Mouse (Mus musculus): ENCODE measurements around the gene Rexo5. TPM values are rescaled to one million over a fixed set of nuclear protein-coding genes. Genes with fewer than 3 reads are reported as not detected.
A peak's percentile ranks its signal among the peaks of the same experiment; 100 is the strongest.

The Rexo5 gene
- polyA plus RNA-seq, 1 experiment from 2014 or later: 27.4 TPM

DNA sequence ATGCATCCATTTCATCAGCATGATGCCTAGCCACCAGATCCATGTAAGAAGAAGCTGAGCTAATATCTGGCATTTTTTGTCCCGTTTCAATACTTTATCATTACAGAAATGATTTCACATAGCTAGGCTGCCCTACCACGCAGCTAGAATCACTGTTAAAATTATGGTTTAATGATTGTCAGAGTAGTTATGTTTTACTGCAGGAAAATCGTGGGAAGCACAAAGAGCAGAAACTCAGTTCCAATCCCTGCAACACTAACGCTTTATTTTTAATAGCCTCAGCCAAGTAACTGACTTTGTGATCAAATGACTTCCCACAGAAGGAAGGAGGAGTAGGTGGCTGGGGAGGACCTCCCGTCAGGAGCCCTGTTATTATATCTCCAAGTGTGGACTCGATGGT is 26.8 kb upstream of the Rexo5 start:
- ATAC-seq (ENCODE audit: low FRiP score) (no peak), DNase-seq (ENCODE audit: low spot score) (no peak)
- H3K27me3 ChIP-seq (ENCODE audit: control insufficient read depth, insufficient read depth, low read length): no peaks in the 10 kb centered on the region
- no peak overlapping the region for H3K9ac ChIP-seq (ENCODE audit: low read depth, low read length)
- no peaks in the 10 kb centered on the region for H3K36me3 ChIP-seq (ENCODE audit: control insufficient read depth, insufficient read depth, low read length)
- H3K4me3 ChIP-seq (ENCODE audit: low read depth, low read length): no peak overlapping the region
- no peak overlapping the region for H3K27ac ChIP-seq (ENCODE audit: low read depth, low read length)
- 85% methylated on average over 6 of the region's 6 CpGs for WGBS
- H3K4me1 ChIP-seq (replicated peaks; ENCODE audit: control insufficient read depth, insufficient read depth, low read length): no peaks in the 10 kb centered on the region
- no peak overlapping the region for H3K4me2 ChIP-seq (replicated peaks; ENCODE audit: low read depth, low read length)
- H3K9me3 ChIP-seq (ENCODE audit: control insufficient read depth, low read length): no peaks in the 10 kb centered on the region

DNA sequence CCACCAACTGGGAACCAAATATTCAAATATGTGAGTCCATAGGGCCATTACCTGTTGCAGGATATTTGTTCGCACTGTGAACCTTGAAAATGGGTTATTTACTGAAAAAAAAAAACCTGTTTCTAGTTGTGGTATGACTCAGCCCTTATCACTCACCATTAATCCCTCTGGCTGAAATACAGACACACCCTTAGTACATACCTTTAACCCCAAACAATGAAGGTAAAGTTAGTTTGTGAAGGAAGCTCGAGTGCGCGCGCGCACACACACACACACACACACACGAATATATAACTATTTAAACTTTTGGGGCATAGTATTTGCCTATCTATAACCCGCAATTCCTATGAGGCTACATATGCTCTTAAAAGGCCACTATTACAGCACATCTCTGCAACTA is 23.9 kb upstream of the Rexo5 start:
- Histone ChIP-seq H3K27ac (ENCODE audit: low read depth, low read length) (no peak overlapping the region), H3K27me3 (ENCODE audit: control insufficient read depth, insufficient read depth, low read length) (no peaks in the 10 kb centered on the region), H3K4me1 (replicated peaks; ENCODE audit: control insufficient read depth, insufficient read depth, low read length) (no peaks in the 10 kb centered on the region), H3K4me3 (ENCODE audit: low read depth, low read length) (no peak overlapping the region), H3K9ac (ENCODE audit: low read depth, low read length) (no peak overlapping the region), H3K36me3 (ENCODE audit: control insufficient read depth, insufficient read depth, low read length) (no peaks in the 10 kb centered on the region), H3K9me3 (ENCODE audit: control insufficient read depth, low read length) (no peaks in the 10 kb centered on the region), H3K4me2 (replicated peaks; ENCODE audit: low read depth, low read length) (no peak overlapping the region)
- ATAC-seq (ENCODE audit: low FRiP score) (no peak), DNase-seq (ENCODE audit: low spot score) (no peak)
- WGBS: 95% methylated on average over 8 of the region's 8 CpGs

DNA sequence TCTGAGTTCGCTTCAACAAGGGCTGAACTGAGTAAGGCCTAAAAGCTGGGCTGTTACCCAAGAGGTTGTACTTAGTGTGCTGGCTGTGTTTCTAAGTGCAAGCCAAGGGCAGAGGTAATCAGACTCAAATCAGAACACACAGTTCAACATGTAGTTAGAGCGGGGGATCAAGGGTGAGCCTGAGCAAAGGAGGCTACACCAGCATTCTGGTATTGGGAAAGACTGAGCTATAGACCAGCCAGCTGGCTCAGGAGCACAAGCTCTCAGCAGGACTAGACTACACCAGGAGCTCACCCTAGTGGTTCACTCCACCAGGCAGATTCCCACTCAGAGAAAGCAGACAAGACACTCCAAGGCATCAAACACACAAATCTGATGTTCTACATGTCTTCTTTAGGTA is 10.4 kb upstream of the Rexo5 start:
- DNase-seq (ENCODE audit: low spot score) (no peak), ATAC-seq (ENCODE audit: low FRiP score) (no peak)
- Histone ChIP-seq H3K9me3 (ENCODE audit: control insufficient read depth, low read length) (no peaks in the 10 kb centered on the region), H3K4me3 (ENCODE audit: low read depth, low read length) (no peak overlapping the region), H3K4me2 (replicated peaks; ENCODE audit: low read depth, low read length) (no peak overlapping the region), H3K27ac (ENCODE audit: low read depth, low read length) (no peak overlapping the region), H3K4me1 (replicated peaks; ENCODE audit: control insufficient read depth, insufficient read depth, low read length) (no peaks in the 10 kb centered on the region), H3K9ac (ENCODE audit: low read depth, low read length) (no peak overlapping the region), H3K36me3 (ENCODE audit: control insufficient read depth, insufficient read depth, low read length) (peaks cover 6% of the 10 kb centered on the region; the same call in 1 of the 2 replicates), H3K27me3 (ENCODE audit: control insufficient read depth, insufficient read depth, low read length) (no peaks in the 10 kb centered on the region)
- WGBS: 89% methylated on average over 2 of the region's 2 CpGs

DNA sequence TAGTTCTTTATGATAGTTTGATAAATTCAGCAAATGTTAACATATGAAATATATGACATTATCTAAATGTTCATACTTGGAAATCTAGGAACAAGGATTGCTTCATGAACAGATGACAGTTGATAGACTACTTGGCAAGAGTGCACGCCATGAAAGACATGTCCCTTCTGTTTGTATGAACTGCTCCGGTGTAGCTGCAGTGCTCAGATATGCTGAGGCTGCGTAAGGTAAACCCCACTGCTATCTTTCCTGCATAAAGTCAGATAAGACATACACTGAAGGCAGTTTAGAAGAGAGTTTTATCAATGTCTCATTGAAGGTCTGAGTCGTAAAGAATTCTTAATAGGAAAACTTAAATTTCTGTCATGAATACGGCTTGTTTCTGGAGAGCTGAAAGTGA is 8.9 kb upstream of the Rexo5 start:
- Histone ChIP-seq H3K36me3 (ENCODE audit: control insufficient read depth, insufficient read depth, low read length) (peaks cover 6% of the 10 kb centered on the region; the same call in 1 of the 2 replicates), H3K27ac (ENCODE audit: low read depth, low read length) (no peak overlapping the region)
- WGBS: 93% methylated on average over 5 of the region's 5 CpGs

DNA sequence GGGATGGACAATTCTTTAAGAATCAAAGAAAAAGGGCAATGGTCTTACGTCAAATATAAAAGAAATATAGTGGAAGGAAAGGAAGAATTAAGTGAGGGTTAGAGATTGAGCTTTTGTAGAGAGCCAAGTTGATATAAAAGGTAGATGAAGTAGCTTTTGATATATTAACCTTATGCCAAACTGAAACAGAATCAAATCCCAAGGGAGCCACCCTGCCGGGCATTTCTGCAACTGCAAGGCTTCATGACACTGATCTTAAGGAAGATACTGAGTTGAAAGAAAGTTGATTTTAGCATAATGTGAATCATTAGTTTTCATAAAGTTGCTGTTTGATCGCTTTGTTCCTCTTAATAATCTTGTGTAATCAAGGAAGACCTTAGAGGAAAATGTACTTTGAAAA is 4.8 kb upstream of the Rexo5 start:
- DNase-seq (ENCODE audit: low spot score) (no peak), ATAC-seq (ENCODE audit: low FRiP score) (no peak)
- WGBS: 93% methylated on average over 3 of the region's 3 CpGs
- H3K9ac ChIP-seq (ENCODE audit: low read depth, low read length): no peak overlapping the region
- peaks cover 6% of the 10 kb centered on the region; the same call in 1 of the 2 replicates for H3K36me3 ChIP-seq (ENCODE audit: control insufficient read depth, insufficient read depth, low read length)
- no peak overlapping the region for H3K27ac ChIP-seq (ENCODE audit: low read depth, low read length)
- H3K4me2 ChIP-seq (replicated peaks; ENCODE audit: low read depth, low read length): no peak overlapping the region
- H3K4me1 ChIP-seq (replicated peaks; ENCODE audit: control insufficient read depth, insufficient read depth, low read length): no peaks in the 10 kb centered on the region
- H3K4me3 ChIP-seq (ENCODE audit: low read depth, low read length): no peak overlapping the region
- H3K27me3 ChIP-seq (ENCODE audit: control insufficient read depth, insufficient read depth, low read length): no peaks in the 10 kb centered on the region
- H3K9me3 ChIP-seq (ENCODE audit: control insufficient read depth, low read length): no peaks in the 10 kb centered on the region

More for the DNA sequence above, 8.9 kb upstream of the Rexo5 start:
- Histone ChIP-seq H3K27me3 (ENCODE audit: control insufficient read depth, insufficient read depth, low read length) (no peaks in the 10 kb centered on the region), H3K4me3 (ENCODE audit: low read depth, low read length) (no peak overlapping the region), H3K4me1 (replicated peaks; ENCODE audit: control insufficient read depth, insufficient read depth, low read length) (no peaks in the 10 kb centered on the region), H3K9me3 (ENCODE audit: control insufficient read depth, low read length) (no peaks in the 10 kb centered on the region), H3K9ac (ENCODE audit: low read depth, low read length) (no peak overlapping the region), H3K4me2 (replicated peaks; ENCODE audit: low read depth, low read length) (no peak overlapping the region)
- ATAC-seq (ENCODE audit: low FRiP score): no peak
- DNase-seq (ENCODE audit: low spot score): no peak

DNA sequence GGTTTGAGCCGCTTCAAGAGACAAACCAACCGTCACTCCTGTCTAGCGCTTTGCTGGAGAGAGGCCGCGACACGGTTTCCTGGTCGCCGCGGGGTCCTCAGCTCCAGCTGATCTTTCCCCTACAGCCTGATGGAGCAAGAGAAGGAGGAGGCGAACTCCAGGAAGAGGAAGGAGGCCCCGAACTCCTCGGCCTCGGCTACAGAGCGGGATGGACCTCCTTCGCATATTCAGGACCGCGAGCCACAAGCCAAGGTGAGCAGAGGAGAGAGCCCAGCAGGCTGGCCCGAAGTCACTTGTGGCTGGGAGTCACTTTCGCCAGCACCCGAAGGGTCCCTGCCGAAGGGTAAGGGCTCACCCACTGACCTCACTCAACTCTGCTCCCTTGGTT is 439 bp downstream of the Rexo5 start:
- H3K4me2 ChIP-seq (replicated peaks; ENCODE audit: low read depth, low read length): peak overlapping the region; percentile 80
- DNase-seq (ENCODE audit: low spot score) (no peak), ATAC-seq (ENCODE audit: low FRiP score) (peak; percentile 84; the same call in 1 of the 2 replicates)
- H3K27me3 ChIP-seq (ENCODE audit: control insufficient read depth, insufficient read depth, low read length): no peaks in the 10 kb centered on the region
- H3K4me1 ChIP-seq (replicated peaks; ENCODE audit: control insufficient read depth, insufficient read depth, low read length): no peaks in the 10 kb centered on the region
- no peaks in the 10 kb centered on the region for H3K9me3 ChIP-seq (ENCODE audit: control insufficient read depth, low read length)
- H3K36me3 ChIP-seq (ENCODE audit: control insufficient read depth, insufficient read depth, low read length): no peaks in the 10 kb centered on the region
- WGBS: under 1% methylated on average over 21 of the region's 21 CpGs
- H3K27ac ChIP-seq (ENCODE audit: low read depth, low read length): peak overlapping the region; percentile 67
- peak overlapping the region; percentile 74 for H3K4me3 ChIP-seq (ENCODE audit: low read depth, low read length)
- H3K9ac ChIP-seq (ENCODE audit: low read depth, low read length): peak overlapping the region; percentile 79

DNA sequence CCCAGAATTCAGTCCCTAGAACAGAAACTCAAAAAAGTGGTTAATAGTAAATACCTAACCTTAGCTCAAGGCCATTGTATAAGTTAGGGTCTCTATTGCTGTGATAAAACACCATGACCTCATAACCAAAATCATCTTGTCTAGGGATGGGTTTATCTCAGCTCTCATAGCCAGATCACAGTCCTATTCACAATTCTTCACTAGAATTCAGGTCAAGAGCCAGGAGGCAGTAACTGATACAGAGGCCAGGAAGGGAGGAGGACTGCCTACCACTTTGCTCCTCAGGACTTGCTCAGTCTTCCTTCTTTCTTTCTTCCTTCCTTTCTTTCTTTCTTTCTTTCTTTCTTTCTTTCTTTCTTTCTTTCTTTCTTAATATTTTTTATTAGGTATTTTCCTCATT is 1.5 kb downstream of the Rexo5 start:
- no peaks in the 10 kb centered on the region for H3K36me3 ChIP-seq (ENCODE audit: control insufficient read depth, insufficient read depth, low read length)
- no peak overlapping the region for H3K9ac ChIP-seq (ENCODE audit: low read depth, low read length)
- no peaks in the 10 kb centered on the region for H3K27me3 ChIP-seq (ENCODE audit: control insufficient read depth, insufficient read depth, low read length)
- H3K9me3 ChIP-seq (ENCODE audit: control insufficient read depth, low read length): no peaks in the 10 kb centered on the region
- H3K4me1 ChIP-seq (replicated peaks; ENCODE audit: control insufficient read depth, insufficient read depth, low read length): no peaks in the 10 kb centered on the region
- no peak overlapping the region for H3K27ac ChIP-seq (ENCODE audit: low read depth, low read length)
- peak; percentile 0 for DNase-seq (ENCODE audit: low spot score)
- ATAC-seq (ENCODE audit: low FRiP score): no peak
- H3K4me2 ChIP-seq (replicated peaks; ENCODE audit: low read depth, low read length): peak overlapping the region; percentile 23; the same call in 1 of the 2 replicates
- peak overlapping the region; percentile 13; the same call in 1 of the 2 replicates for H3K4me3 ChIP-seq (ENCODE audit: low read depth, low read length)

DNA sequence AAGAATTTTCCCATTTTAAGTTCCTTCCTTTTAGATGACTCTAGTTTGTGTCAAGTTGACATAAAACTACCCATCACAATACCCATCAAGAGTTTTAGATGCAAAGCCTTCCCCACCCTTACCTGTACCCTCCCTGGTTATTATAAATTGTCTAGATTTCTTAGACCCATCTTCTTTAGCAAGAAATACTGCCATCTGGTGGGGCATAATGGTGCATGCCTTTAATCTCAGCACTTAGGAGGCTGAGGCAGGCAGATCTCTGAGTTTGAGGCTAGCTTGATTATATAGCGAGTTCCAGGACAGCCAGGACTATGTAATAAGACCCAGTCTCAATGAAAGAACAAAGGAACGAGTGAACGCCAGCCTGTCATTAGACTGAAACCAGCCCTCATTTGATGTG is 6.7 kb downstream of the Rexo5 start:
- DNase-seq (ENCODE audit: low spot score) (no peak), ATAC-seq (ENCODE audit: low FRiP score) (no peak)
- no peak overlapping the region for H3K4me3 ChIP-seq (ENCODE audit: low read depth, low read length)
- H3K9ac ChIP-seq (ENCODE audit: low read depth, low read length): no peak overlapping the region
- H3K4me2 ChIP-seq (replicated peaks; ENCODE audit: low read depth, low read length): no peak overlapping the region
- no peaks in the 10 kb centered on the region for H3K36me3 ChIP-seq (ENCODE audit: control insufficient read depth, insufficient read depth, low read length)
- H3K27me3 ChIP-seq (ENCODE audit: control insufficient read depth, insufficient read depth, low read length): no peaks in the 10 kb centered on the region
- no peaks in the 10 kb centered on the region for H3K9me3 ChIP-seq (ENCODE audit: control insufficient read depth, low read length)
- no peak overlapping the region for H3K27ac ChIP-seq (ENCODE audit: low read depth, low read length)
- WGBS: 100% methylated on average over 3 of the region's 3 CpGs
- no peaks in the 10 kb centered on the region for H3K4me1 ChIP-seq (replicated peaks; ENCODE audit: control insufficient read depth, insufficient read depth, low read length)

DNA sequence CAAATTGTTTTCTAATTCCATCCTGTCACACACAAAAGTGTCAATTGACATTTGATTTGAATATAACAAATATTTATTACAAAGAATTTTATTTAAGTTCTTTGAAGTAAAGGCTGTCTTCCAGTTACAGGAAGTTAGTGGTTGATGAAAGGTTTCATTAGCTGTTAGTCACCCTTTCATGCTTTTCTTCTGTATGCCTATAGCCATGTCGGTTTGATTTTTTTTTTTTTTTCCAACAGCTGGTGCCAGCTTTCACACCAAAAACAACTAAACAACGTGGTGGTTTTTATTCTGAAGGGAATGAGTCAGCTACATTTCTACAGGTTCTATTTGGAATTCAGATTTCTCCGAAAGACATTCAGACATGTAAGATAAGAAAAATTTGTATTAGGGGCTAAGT is 7.2 kb downstream of the Rexo5 start:
- no peaks in the 10 kb centered on the region for H3K9me3 ChIP-seq (ENCODE audit: control insufficient read depth, low read length)

More for the DNA sequence above, 7.2 kb downstream of the Rexo5 start:
- no peak overlapping the region for H3K4me2 ChIP-seq (replicated peaks; ENCODE audit: low read depth, low read length)
- no peaks in the 10 kb centered on the region for H3K36me3 ChIP-seq (ENCODE audit: control insufficient read depth, insufficient read depth, low read length)
- ATAC-seq (ENCODE audit: low FRiP score) (no peak), DNase-seq (ENCODE audit: low spot score) (no peak)
- no peak overlapping the region for H3K9ac ChIP-seq (ENCODE audit: low read depth, low read length)
- no peak overlapping the region for H3K27ac ChIP-seq (ENCODE audit: low read depth, low read length)
- H3K4me3 ChIP-seq (ENCODE audit: low read depth, low read length): no peak overlapping the region
- no peaks in the 10 kb centered on the region for H3K27me3 ChIP-seq (ENCODE audit: control insufficient read depth, insufficient read depth, low read length)
- 92% methylated on average over 3 of the region's 3 CpGs for WGBS
- no peaks in the 10 kb centered on the region for H3K4me1 ChIP-seq (replicated peaks; ENCODE audit: control insufficient read depth, insufficient read depth, low read length)

Measured in hindbrain, embryonic 11.5 days (tissue).